Mouse (Mus musculus) G1E (cell line): ENCODE measurements around the gene Ptn.

Source experiments
- CTCF ChIP-seq: IDR thresholded peaks from 2 replicates; pipeline ENCODE4 v1.5.1; 2012; ENCODE audit warnings: low read depth, low read length, inconsistent platforms, mixed read lengths
- GATA2 ChIP-seq: IDR thresholded peaks from 2 replicates; pipeline ENCODE4 v1.6.1; 2012; ENCODE audit warnings: low read depth, low read length, inconsistent platforms, borderline replicate concordance
- POLR2AphosphoS5 ChIP-seq: IDR thresholded peaks from 2 replicates; pipeline ENCODE4 v1.6.1; 2012; ENCODE audit warnings: low read depth, low read length, inconsistent platforms; ENCODE audit not compliant: insufficient replicate concordance

DNA sequence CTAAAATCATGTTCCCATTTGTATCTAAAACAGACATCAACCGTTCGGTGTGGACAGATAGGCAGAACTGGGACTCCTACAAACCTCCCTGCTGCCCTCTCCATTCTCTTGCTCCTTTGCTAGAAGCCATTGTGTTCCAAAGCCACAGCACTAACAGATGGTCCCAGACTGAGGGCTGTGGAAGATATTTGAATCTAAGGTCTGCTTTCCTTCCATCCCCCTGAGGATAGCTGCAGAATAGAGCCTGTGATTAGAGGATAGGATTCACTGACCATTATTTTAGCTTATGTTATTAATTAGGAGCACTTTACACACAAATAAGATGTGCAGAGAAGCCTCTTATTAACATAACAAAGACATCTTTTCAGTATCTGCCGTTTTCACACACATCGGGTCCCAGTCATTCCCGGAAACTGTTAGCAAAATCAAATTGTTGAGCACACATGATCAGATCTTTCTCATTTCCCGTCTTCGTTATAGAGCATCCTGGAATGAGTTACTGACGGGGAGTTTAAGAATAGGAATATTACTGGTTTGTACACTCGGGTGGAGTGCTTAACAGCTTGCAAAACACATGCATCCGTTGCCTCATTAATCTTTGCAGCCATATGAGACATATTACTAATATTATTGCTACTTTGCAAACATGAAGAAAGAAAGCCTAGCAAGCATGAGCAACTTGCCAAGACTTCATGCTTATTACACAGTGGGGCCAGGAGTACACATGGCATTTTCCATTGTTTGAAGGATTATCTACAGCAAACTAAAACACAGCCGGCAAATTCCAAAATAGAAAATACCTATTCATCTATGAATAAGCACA is 137.4 kb downstream of the Ptn start:
- no peak for TF ChIP-seq CTCF
- TF ChIP-seq POLR2AphosphoS5, result no peak
- no peak for TF ChIP-seq GATA2
